Mouse (Mus musculus) megakaryocyte, embryonic 14.5 days (primary cell): ENCODE data around the gene Rtn1.

Source experiments
- FLI1 ChIP-seq: IDR thresholded peaks from 2 replicates; pipeline ENCODE4 v1.6.1; 2012; ENCODE audit warnings: low read length, inconsistent platforms, mixed read lengths
- GATA1 ChIP-seq: IDR thresholded peaks from 3 replicates; pipeline ENCODE4 v1.6.1; 2012; ENCODE audit warnings: mixed read lengths, low read length, inconsistent platforms, borderline replicate concordance

DNA sequence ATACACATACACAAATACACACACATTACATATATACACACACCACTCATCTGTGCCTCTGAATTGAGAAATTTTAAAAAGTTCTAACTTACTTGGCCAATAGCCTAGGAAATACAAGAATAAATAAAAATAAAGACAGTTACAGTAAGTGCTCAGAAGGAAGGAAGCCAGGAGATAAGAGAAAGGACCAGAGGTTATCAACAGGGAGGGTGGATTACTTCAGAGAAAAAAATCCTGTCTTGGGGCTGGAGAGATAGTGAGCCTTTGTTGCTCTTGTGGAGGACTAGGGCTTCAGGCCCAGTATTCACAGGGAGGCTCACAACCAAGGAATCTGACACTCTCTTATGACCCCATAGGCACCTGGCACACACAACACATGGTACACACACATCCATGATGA lies 82.8 kb downstream of the Rtn1 start:
- TF ChIP-seq GATA1 (no peak), FLI1 (no peak)
